Mouse (Mus musculus) heart, adult 11 months (tissue): ENCODE data around the gene Raly.

Experiments used
- DNase-seq: peaks from one replicate; pipeline ENCODE4 v3.0.0; 2022

Gene Raly

DNA sequence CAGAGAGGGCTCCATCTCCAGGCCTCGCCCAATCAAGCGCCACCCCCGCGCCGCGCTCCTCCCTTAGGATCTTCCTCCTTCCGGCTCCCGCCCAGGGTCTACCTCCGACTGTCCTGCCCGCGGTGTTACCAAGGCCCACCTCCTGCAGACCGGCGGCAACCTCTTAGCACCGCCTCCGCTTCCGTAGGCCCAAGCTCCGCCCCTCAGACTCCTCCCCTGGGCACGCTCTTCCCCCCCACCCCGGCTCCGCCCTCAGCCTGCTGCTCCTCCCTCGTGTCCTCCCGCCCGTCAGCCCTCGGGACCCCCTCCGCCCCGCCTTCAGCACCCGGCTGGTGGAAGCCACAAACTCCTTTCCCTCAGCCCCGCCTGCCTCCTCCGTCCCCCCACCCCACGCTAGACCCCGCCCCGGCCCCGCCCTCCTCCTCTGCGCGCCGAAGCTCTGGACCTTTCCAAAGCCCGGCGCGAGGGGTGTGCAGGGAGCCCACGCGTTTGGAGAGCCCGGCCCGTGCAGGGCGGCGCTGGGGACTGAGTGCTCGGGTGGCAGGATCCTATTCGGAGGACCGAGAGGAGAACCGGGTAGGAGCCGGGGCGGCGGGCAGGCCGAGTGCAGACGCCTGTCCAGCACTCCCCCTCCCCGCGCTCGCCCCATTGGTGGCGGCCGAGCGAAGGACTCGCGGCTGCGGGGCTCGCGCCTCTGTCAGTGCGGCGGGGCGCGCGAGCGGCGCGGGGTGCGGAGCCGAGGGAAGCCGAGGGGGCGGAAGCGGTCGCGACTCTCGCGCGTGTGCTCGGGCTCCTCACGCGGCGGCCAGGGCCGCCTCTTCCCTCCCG, at the start of gene Raly, which contains the start of gene a:
Gene Raly, plus strand, starts transcription at position 441 of the 828 bp plus-strand sequence.
Gene a, plus strand, starts transcription at position 747 of the 828 bp plus-strand sequence.
- peak; percentile 100 for DNase-seq

GRCm38 (mm10) chr2:154742911-154743819, 47.7 kb upstream of the Raly start:
- DNase-seq = no peak

GRCm38 (mm10) chr2:154743915-154744314, 47.0 kb upstream of the Raly start:
- DNase-seq = no peak

GRCm38 (mm10) chr2:154748383-154748782, 42.5 kb upstream of the Raly start:
- DNase-seq = no peak

DNA sequence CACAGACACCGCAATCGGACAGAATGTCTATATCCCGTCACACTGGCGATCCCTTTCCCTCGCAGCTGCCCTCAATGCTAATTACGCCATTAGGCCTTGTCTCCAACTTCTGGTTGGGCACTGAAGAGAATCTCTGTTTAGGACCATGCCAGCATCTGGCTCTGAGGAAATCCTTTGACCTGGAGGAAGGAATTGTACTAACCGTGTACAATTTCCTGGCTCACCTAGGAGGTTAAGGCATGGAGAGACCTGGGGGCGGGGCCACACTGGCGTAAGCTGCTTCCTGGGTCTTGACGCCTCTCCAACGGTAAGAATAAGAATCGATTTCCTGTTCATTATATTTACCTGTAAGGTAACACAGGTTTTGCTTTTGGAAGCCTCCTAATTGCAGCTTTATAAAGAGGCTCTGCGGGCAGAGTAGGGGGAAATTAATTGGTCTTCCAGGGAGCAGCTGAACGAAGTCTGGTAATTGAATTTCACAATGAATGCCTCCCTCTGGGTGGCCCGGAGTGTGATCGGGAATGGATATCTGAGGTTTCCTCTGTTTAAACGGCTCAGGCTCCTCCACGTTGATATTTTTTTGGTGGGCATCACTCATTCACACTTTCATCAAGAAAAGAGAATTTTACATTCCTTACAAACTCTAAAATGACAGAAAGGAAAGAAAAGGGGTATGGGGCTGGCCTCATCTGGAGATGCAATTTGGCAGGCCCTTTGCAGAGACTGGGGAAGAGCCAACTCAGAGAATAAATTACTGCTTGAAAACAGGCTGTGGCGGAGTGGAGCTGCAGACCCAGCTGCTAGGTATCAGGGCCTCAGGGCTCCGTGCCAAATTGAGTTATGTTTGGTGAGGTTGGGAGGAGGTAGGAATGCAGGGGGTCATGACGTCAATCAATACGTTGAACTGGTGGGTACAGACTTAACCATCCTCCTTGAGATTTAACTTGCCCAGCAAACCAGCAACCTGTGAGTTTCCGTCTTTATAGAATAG, 41.6 kb upstream of the Raly start:
- DNase-seq = no peak

DNA sequence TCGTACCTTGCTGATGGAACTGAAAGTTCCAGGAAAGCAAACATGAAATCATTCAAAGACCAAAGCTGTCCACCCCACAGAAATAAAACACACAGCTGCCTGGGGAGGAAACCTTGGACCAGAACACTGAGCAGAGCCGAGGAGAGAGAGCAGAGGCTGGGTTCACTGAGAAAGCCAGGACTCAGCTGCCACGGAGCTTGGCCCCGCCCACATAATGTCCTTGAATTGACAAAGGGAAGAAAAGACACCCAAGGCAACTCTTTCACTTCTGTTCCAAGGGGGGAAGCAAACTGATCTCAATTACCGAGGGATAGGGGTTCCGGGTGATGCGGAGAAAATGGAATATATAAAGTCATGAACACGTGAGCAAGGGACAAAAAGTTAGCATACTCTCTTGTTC, 39.0 kb upstream of the Raly start:
- DNase-seq = no peak

- DNase-seq = no peak
These were observed 36.8 kb upstream of the Raly start for GRCm38 (mm10) chr2:154754068-154754560.

DNA sequence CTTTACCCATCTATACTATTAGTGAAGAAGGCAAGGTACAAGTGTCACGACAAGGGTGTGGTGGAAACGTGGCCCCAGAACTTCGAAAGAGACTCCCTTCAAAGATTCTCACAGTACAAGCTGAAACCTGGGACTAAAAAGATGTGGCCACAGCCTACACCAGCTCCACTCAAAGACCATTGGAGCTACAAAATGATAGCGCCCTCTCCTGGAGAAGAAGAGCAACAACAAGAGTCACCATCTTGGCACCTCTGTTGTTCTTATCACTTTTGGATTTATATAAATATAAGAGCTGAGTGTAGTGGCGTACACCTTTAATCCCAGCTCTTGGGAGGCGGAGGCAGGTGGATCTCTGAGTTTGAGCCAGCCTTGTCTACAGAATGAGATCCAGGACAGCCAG, 35.1 kb upstream of the Raly start:
- DNase-seq = no peak

- DNase-seq = no peak
These were observed 33.2 kb upstream of the Raly start for GRCm38 (mm10) chr2:154757691-154758090.

DNA sequence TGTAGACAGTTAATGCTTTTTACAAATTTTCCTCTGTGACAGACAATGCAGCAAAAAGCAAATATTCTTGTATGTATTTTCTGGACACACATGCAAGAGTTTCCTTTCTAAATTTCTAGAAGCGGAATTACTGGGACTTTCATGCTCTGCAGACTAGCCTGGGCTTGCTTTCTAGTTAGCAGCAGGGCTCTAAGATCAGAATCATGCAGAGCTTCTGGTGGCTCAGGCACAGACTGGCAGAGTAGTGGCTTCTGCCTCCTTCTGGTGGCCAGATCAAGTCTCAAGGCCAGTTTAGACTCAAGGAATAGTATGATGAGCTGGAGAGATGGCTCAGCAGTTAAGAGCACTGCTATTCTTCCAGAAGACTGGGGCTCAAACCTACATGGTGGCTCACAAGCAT, 32.4 kb upstream of the Raly start:
- no peak for DNase-seq

- no peak for DNase-seq
These were observed 27.7 kb upstream of the Raly start for GRCm38 (mm10) chr2:154763226-154763625.

- no peak for DNase-seq
These were observed 25.9 kb upstream of the Raly start for GRCm38 (mm10) chr2:154764828-154765497.

- DNase-seq = no peak
These were observed 25.3 kb upstream of the Raly start for GRCm38 (mm10) chr2:154765554-154766008.

DNA sequence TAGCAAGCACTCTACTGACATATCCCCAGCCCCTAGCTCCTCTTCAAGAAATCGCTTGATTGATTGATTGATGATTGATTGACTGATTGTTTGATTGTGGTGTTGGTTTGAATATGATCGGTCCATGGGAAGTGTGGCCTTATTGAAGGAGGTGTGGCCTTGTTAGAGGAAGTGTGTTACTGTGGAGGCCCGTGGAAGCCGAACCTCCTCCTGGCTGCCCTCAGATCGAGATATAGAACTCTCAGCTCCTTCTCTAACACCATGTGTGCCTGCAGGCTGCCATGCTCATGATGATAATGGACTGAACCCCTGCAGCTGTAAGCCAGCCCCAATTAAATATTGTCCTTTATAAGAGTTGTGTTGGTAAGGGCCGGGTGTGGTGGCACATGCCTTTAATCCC, 23.8 kb upstream of the Raly start:
- no peak for DNase-seq

DNA sequence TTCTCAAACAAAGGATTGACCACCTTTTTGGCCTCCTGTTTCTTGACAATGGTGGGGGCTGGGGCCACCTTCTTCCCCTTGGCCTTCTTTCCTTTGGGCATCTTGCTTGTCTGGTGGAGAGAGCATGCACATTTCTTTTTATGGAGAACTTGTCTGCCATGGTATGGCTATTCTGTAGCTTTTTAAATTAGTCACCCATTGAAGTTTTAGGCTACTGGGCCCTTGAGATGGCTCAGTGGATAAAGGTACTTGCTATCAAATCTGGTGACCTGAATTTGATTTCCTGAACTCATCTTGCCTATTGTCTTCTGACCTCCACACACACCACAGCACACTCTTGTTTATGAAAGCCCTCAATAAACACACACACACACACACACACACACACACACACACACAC, 21.0 kb upstream of the Raly start, which contains the start of gene Gm14214:
Gene Gm14214, minus strand, starts transcription at position 101 of the 400 bp plus-strand sequence.
- no peak for DNase-seq

- DNase-seq = no peak
These were observed 19.3 kb upstream of the Raly start for GRCm38 (mm10) chr2:154771604-154772003.

DNA sequence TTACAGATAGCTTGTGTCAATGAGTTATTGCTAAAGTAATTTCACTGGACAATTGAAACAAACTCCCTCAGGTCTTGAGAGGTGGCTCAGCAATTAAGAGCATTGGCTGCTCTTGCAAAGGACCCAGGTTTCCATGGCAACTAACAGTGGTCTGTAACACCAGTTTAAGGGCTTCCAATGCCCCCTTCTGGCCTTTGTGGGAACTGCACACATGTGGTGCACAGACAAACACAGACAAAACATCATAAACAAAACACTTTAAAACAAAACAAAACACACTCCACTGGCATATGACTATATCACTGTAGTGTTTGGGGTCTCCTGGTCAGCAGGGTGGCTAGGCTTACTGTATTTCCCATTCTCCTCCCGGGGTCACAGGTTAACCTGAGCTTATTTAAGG, 16.9 kb upstream of the Raly start:
- DNase-seq = peak; percentile 48

DNA sequence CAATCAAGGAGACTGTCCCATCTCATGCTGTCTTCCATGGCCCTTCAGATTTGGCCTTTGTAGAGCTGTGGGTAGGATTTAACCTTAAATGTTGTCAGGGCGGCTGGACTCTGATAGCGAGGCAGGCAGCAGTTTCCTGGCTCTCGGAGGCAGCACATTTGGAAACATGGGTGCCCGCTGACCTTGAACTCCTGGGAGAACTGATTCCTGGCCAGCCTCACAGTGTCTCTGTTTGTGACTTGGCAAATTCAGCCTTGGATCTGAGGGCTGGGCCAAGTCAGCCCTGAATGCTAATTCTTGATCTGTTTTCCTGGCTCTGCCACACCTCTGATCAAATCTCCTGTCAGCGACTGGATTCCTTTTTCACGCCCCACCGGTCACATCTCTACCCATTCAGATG, 14.4 kb upstream of the Raly start:
- peak; percentile 80 for DNase-seq

GRCm38 (mm10) chr2:154779648-154780047, 11.2 kb upstream of the Raly start:
- peak; percentile 78 for DNase-seq

- DNase-seq = peak; percentile 39
These were observed 8.5 kb upstream of the Raly start for GRCm38 (mm10) chr2:154782361-154782760.

GRCm38 (mm10) chr2:154782856-154783650, 7.8 kb upstream of the Raly start:
- DNase-seq = peak; percentile 74
